Mouse (Mus musculus) hindbrain, embryonic 14.5 days (tissue): ENCODE data around the gene Vrtn. TPM values are rescaled to one million over a fixed set of nuclear protein-coding genes. Genes with fewer than 3 reads are reported as not detected.

ENCODE experiments used
- ATAC-seq: fragments of 200-750 bp; cut with Nextera tagmentation; 2 replicates; pipeline ENCODE4 v1.8.0; 2017; ENCODE audit warnings: moderate number of reproducible peaks, mild to moderate bottlenecking, moderate TSS enrichment, moderate library complexity; ENCODE audit not compliant: low FRiP score
- DNase-seq: peaks from one replicate; pipeline ENCODE4 v3.0.0-alpha.2; 2015; ENCODE audit warnings: low spot score
- H3K27ac ChIP-seq: fragments of 300-500 bp; sonication (generic); 2 replicates; pipeline ENCODE4 v1.5.1; 2014; ENCODE audit warnings: mild to moderate bottlenecking, moderate library complexity
- H3K27me3 ChIP-seq: fragments of 300-500 bp; sonication (generic); 2 replicates; pipeline ENCODE4 v1.6.1; 2014; ENCODE audit warnings: mild to moderate bottlenecking, low read length, mixed read lengths; ENCODE audit not compliant: control insufficient read depth, insufficient read depth
- H3K36me3 ChIP-seq: fragments of 300-500 bp; sonication (generic); replicated peaks from 2 replicates; pipeline ENCODE4 v1.6.1; 2014; ENCODE audit not compliant: control insufficient read depth, insufficient read depth
- H3K4me1 ChIP-seq: fragments of 300-500 bp; sonication (generic); replicated peaks from 2 replicates; pipeline ENCODE4 v1.6.1; 2014; ENCODE audit warnings: antibody characterized with exemption, low read length, mixed read lengths; ENCODE audit not compliant: control insufficient read depth, insufficient read depth
- H3K4me2 ChIP-seq: fragments of 300-500 bp; sonication (generic); replicated peaks from 2 replicates; pipeline ENCODE4 v1.6.1; 2014; ENCODE audit warnings: mild to moderate bottlenecking, moderate library complexity
- H3K4me3 ChIP-seq: fragments of 300-500 bp; sonication (generic); replicated peaks from 2 replicates; pipeline ENCODE4 v1.5.1; 2014; ENCODE audit warnings: mild to moderate bottlenecking, low read length
- H3K9ac ChIP-seq: fragments of 300-500 bp; sonication (generic); 2 replicates; pipeline ENCODE4 v1.6.1; 2014
- H3K9me3 ChIP-seq: fragments of 300-500 bp; sonication (generic); 2 replicates; pipeline ENCODE4 v1.6.1; 2016; ENCODE audit warnings: low read length; ENCODE audit not compliant: control insufficient read depth
- WGBS: fragments of 180-500 bp; shearing (Covaris S2); extraction: QIAGEN DNeasy Blood & Tissue Kit; methylation state at CpG from one replicate; pipeline ENCODE4 v1.1.7; 2014; 5-methylcytosine and 5-hydroxymethylcytosine counted together
- polyA plus RNA-seq: library from polyadenylated mRNA; unstranded; fragments of >200 nt; fragmentation: Nextera tagmentation; extraction: Ambion mirVana; gene quantifications from 2 replicates; pipeline ENCODE4 v1.2.1, GENCODE M21; 2014

The Vrtn gene
- polyA plus RNA-seq, 1 experiment from 2014 or later, result not detected

DNA sequence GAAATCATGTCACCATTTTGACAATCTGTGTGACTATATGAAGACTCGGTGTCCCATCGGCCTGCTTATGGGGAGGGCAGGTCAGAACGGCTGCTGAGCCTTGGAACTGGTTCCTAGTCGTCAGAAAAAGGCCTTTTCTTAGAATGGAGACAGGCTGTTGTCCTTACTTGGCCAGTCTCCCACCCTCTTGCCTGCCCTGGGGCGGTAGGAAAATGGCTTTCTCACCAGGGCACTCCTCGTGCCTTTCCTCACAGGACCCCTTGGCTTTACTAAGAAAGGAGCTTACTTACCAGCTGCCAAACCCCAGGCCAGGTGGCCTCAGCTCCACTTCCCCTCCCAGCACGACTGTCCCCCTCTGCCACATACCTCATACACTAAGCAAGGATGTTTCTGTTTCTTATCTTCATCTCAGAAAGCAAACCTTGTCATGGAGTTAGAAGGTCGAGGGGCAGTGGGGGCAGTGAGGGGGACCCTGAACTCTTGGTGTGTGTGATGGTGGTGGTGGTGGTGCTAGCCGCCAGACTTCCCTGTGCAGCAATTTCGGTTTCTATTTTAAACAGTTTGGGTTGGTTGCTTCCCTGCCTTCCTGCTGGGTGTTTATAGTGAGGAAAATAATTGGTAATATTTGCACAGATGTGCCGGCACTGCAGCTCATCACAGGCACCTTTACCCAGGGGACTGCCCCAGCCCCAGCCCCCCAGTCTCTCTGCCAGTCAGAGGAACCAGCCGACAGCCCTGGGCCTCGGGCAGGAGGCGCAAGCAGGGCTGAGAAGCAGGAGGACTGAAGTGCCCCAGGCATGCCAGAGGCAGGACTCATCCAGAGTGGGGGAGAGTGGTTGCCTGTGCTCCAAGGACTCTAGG lies 34.1 kb downstream of the Vrtn start:
- 31% methylated on average over 14 of the region's 14 CpGs for WGBS
- ATAC-seq (no peak), DNase-seq (no peak)

DNA sequence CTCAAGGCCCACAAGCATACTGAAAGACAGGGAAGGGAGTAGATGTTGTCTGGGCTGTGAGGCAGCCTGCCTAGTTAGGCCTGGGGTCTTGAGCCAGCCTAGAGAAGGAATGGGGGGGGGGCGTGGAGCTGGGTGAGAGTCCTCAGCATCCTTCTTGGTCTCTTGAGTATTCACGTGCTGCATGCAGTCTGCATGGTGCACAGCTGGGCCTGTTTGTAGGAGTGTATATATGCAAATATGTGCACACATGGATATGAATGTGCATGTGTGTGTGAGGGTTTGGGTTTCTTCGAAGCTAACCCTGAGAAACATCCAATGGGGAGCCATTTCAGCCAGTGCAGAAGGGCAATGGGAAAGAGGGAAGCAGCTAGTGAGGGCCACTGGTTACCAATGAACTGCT lies 35.2 kb downstream of the Vrtn start:
- Histone ChIP-seq H3K27me3 (no peaks in the 10 kb centered on the region; the same call in 1 of the 2 replicates), H3K27ac (no peak overlapping the region), H3K4me1 (peaks cover 16% of the 10 kb centered on the region), H3K4me3 (no peak overlapping the region), H3K9me3 (no peaks in the 10 kb centered on the region), H3K4me2 (no peak overlapping the region), H3K9ac (no peak overlapping the region), H3K36me3 (no peaks in the 10 kb centered on the region)
- WGBS, result 67% methylated on average over 3 of the region's 3 CpGs
- ATAC-seq, result no peak
- no peak for DNase-seq

More for the DNA sequence above, 34.1 kb downstream of the Vrtn start:
- H3K4me3 ChIP-seq, result no peak overlapping the region
- no peaks in the 10 kb centered on the region for H3K36me3 ChIP-seq
- no peak overlapping the region for H3K4me2 ChIP-seq
- no peaks in the 10 kb centered on the region; the same call in 1 of the 2 replicates for H3K27me3 ChIP-seq
- no peak overlapping the region for H3K9ac ChIP-seq
- H3K9me3 ChIP-seq, result no peaks in the 10 kb centered on the region
- H3K27ac ChIP-seq, result peak overlapping the region; percentile 59
- H3K4me1 ChIP-seq, result peaks cover 16% of the 10 kb centered on the region

DNA sequence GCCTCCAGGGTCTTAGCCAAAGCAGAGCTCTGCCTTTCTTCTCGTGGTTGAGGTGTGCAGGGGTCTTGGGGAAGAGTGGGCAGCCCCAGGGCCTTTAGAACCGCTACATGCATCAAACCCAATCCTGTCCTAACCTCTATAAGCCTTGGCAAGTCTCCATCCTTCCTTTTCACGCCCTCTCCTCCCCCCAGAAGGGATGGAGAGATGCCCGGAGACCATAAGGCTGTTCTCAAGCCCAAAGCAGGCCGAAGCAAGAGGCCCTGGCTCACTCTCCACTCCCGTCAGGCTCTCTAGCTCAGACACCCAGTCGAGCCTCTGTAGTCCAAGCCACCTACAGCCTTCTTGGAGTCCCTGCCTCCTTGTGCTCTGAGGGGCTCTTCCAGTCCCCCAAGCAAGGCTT lies 43.8 kb downstream of the Vrtn start:
- H3K27ac ChIP-seq, result no peak overlapping the region
- H3K27me3 ChIP-seq, result no peaks in the 10 kb centered on the region; the same call in 1 of the 2 replicates
- no peaks in the 10 kb centered on the region; the same call in 1 of the 2 replicates for H3K4me1 ChIP-seq
- H3K9ac ChIP-seq, result no peak overlapping the region
- no peak overlapping the region for H3K4me3 ChIP-seq
- ATAC-seq (no peak), DNase-seq (no peak)
- H3K9me3 ChIP-seq, result no peaks in the 10 kb centered on the region
- H3K36me3 ChIP-seq, result no peaks in the 10 kb centered on the region
- H3K4me2 ChIP-seq, result no peak overlapping the region
- 85% methylated on average over 7 of the region's 7 CpGs for WGBS

DNA sequence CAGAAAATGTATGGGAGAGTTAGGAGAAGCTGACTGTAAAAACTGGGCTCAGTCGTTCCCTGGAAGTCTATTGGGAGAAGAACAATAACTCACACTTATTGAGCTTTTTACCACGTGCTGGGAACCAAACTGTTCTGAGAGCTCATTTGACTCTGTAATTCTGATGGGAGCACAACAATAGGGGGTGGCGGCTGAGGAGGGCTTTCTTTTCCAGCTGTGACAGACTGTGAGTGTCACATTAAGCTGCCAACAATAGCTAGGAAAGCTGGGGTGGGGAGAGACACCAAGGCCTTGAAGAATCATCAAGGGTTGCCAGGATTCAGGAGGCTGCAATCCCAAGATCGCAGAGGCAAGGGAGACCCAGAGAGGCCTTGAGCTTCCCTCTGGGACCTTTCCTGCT lies 45.4 kb downstream of the Vrtn start:
- Histone ChIP-seq H3K36me3 (no peaks in the 10 kb centered on the region), H3K27ac (no peak overlapping the region), H3K9ac (no peak overlapping the region), H3K9me3 (no peaks in the 10 kb centered on the region), H3K4me3 (no peak overlapping the region), H3K27me3 (no peaks in the 10 kb centered on the region), H3K4me2 (no peak overlapping the region), H3K4me1 (no peaks in the 10 kb centered on the region; the same call in 1 of the 2 replicates)
- no peak for DNase-seq
- no peak for ATAC-seq
- 8% methylated on average over 4 of the region's 4 CpGs for WGBS

DNA sequence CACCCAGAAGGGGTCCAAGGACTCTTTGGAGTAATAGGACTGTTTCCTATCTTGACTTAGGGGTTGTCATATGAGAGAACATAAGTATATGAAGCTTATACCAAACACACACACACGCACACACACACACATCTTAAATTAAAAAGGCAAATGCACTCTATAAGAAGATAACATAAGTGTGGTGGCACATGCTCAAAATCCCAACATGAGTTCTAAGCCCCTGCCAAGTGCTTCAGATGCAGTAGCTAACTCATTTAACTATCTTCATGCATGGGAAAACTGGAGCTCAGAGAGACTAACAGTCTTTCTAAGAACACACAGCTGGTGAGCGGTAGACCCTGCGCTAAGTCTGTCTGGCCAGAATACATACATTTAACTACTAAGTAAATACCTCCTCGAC lies 46.7 kb downstream of the Vrtn start:
- Histone ChIP-seq H3K27ac (no peak overlapping the region), H3K36me3 (no peaks in the 10 kb centered on the region), H3K9ac (no peak overlapping the region), H3K4me2 (no peak overlapping the region), H3K4me3 (no peak overlapping the region), H3K9me3 (no peaks in the 10 kb centered on the region), H3K27me3 (no peaks in the 10 kb centered on the region), H3K4me1 (no peaks in the 10 kb centered on the region; the same call in 1 of the 2 replicates)
- ATAC-seq (no peak), DNase-seq (no peak)
- WGBS, result 89% methylated on average over 4 of the region's 4 CpGs

DNA sequence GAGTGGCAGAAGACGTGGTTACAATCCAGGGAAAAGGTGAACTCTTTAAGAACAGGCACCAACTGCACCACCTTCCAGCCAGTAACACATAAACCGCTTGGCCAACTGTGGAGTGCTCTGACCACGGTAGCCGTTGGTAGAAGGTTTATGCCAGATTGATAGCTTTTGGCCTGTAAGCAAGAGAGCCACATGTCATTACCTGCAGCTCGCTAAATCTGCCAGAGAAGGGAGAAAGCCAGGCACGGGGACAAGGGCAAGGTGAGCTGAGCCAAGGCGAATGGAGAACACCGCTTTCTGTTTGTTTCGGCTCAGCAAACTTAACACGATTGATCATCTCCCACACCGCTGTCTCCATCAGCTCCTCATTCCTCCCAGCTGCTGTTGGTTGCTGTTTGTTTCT lies 48.2 kb downstream of the Vrtn start:
- Histone ChIP-seq H3K36me3 (no peaks in the 10 kb centered on the region), H3K4me3 (no peak overlapping the region), H3K9me3 (no peaks in the 10 kb centered on the region), H3K4me1 (no peaks in the 10 kb centered on the region; the same call in 1 of the 2 replicates), H3K27me3 (no peaks in the 10 kb centered on the region), H3K27ac (no peak overlapping the region), H3K9ac (no peak overlapping the region), H3K4me2 (no peak overlapping the region)
- WGBS, result 91% methylated on average over 11 of the region's 11 CpGs
- DNase-seq (no peak), ATAC-seq (no peak)

DNA sequence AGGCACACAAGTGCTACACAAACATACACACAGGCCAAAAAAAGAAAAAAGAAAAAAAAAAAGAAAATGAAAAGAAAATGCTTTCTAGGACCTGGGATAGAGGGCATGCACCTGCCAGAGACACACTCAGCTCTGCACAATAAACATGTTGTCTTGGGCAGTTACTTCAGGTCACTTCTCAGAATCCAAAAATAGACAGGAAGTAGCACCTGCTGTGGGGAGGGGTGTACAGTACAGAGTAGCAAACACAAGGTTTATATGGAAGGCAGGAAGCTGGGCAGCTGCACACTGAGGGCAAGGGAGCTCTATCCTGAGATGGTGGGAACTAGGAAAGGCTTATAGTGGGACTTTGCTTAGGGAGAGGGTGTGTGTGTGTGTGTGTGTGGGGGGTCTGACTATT lies 50.5 kb downstream of the Vrtn start:
- Histone ChIP-seq H3K4me3 (no peak overlapping the region), H3K4me2 (no peak overlapping the region), H3K4me1 (no peaks in the 10 kb centered on the region; the same call in 1 of the 2 replicates), H3K9ac (no peak overlapping the region), H3K36me3 (no peaks in the 10 kb centered on the region), H3K27ac (no peak overlapping the region), H3K27me3 (0 out of 2 replicates have a peak, but pooled peaks cover under 1% of the 10 kb centered on the region), H3K9me3 (no peaks in the 10 kb centered on the region)
- no peak for DNase-seq
- no peak for ATAC-seq

DNA sequence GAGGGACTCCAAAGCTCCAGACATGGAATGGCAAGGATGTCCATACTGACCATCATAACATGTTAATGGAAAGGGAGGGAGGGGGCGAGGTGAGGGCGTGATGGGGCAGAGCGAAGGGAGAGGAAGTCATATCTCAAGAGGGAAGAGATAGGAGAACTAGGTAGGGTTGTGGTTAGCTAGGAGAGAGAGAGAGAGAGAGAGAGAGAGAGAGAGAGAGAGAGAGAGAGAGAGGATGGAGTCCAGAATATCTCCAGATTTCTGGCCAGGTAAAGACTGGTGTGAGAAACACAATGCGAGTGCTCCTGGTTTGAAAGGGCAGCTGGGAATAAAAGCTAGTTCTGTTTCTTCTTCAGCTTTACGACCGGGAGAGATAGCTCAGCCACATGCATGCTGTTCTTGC lies 51.3 kb downstream of the Vrtn start:
- H3K27me3 ChIP-seq, result peaks cover 9% of the 10 kb centered on the region; the same call in 1 of the 2 replicates
- no peak overlapping the region for H3K27ac ChIP-seq
- no peak overlapping the region for H3K4me2 ChIP-seq
- ATAC-seq (no peak), DNase-seq (no peak)
- H3K4me1 ChIP-seq, result no peaks in the 10 kb centered on the region
- H3K9me3 ChIP-seq, result no peaks in the 10 kb centered on the region
- H3K36me3 ChIP-seq, result no peaks in the 10 kb centered on the region
- WGBS, result 94% methylated on average over 6 of the region's 6 CpGs
- no peak overlapping the region for H3K9ac ChIP-seq
- no peak overlapping the region for H3K4me3 ChIP-seq

DNA sequence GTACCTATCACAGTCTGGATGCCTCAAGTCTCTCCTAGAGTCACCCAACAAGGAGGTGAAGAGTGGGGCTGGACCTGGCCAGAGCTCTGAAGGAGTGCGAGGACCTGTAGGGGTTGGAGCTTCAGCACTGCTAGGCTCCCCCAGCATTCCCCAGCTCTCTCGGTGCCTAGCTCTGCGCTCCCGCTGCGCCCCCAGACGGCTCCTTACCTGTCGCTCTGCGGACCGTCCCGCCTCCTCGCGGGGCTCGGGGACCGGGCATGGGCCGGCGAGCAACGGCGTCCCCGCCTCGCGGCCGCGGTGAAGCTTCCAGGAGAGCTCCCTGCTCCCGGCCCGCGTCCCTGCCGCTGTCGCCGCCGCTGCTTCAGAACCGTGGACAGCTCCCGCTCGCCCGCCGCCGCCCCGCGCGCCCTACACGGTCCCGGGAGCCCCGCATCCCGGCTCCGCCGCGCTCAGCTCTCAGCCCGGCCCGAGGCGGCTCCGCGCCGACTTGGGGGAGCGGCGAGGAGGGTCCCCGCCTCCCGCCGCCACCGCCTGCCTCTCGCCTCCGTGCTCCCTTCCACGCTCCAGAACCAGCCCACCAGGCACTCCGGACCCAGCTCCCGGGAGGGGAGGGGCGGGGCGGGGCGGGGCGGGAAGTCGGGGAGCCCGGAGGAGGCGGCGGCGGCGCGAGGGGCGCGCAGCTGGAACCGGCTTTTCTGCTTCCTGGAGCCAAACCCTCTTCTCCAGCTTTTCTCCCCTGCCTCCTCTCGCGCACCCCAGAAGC lies 57.7 kb downstream of the Vrtn start, which contains the start of gene Syndig1l:
Gene Syndig1l, minus strand, starts transcription at position 513 of the 763 bp plus-strand sequence.
- Histone ChIP-seq H3K4me2 (peak within 1 kb of the TSS; percentile 89), H3K4me1 (peaks cover 6% of the 10 kb centered on the region), H3K9ac (peak within 1 kb of the TSS; percentile 77), H3K36me3 (no peaks in the 10 kb centered on the region), H3K27me3 (peaks cover 32% of the 10 kb centered on the region), H3K9me3 (no peaks in the 10 kb centered on the region), H3K27ac (peak within 1 kb of the TSS; percentile 62), H3K4me3 (peak within 1 kb of the TSS; percentile 67)
- ATAC-seq, result peak; percentile 76
- DNase-seq, result peak; percentile 59
- 1% methylated on average over 48 of the region's 79 CpGs for WGBS
